Mouse (Mus musculus) small intestine, adult 2 months (tissue): ENCODE measurements around the gene Zfp819.

Experiments
- CTCF ChIP-seq: fragments of 200-500 bp; IDR thresholded peaks from 2 replicates; pipeline ENCODE4 v1.5.1; 2012; ENCODE audit warnings: low read depth, mild to moderate bottlenecking, control low read depth, inconsistent platforms, low read length, moderate library complexity, mixed read lengths; ENCODE audit not compliant: insufficient replicate concordance, insufficient read length; ENCODE audit errors: extremely low read depth
- POLR2A ChIP-seq: fragments of 200-500 bp; IDR thresholded peaks from 2 replicates; pipeline ENCODE4 v1.6.1; 2012; ENCODE audit warnings: low read depth, mild to moderate bottlenecking, control low read depth, inconsistent platforms, low read length, moderate library complexity

DNA sequence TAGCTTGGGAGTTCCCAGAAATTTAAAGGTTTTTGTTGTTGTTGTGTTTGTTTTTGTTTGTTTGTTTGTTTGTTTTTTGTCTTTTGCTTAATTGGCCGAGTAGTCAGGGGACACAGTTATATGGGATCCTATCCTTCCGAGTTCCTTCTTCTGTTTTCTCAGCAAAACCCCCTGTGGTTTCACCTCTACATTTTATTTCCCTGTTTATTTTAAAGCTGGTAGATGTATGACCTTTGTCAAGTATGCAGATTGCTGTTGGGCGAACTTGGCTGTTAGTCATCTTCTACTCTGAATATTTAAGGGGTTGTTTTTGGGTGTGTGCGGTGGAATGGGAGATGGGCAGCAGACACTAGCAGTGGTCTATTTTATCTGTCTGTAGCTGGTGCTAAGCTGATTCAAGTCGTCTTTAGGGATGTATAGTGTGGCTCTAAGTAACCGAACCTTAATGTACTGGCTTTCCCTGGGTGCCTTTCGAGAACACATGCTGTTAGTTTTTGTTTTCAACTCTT is 1.4 kb downstream of the Zfp819 start:
- TF ChIP-seq CTCF (no peak), POLR2A (no peak)
